Mouse (Mus musculus) stomach, postnatal 0 days (tissue): ENCODE data around the gene Rtn2.

Source experiments
- CTCF ChIP-seq: IDR thresholded peaks from 2 replicates; pipeline ENCODE4 v1.5.1; 2016; ENCODE audit warnings: antibody characterized with exemption, low read depth, mild to moderate bottlenecking, moderate library complexity
- EP300 ChIP-seq: optimal IDR thresholded peaks from 2 replicates; pipeline ENCODE3; 2016; ENCODE audit warnings: antibody characterized with exemption

DNA sequence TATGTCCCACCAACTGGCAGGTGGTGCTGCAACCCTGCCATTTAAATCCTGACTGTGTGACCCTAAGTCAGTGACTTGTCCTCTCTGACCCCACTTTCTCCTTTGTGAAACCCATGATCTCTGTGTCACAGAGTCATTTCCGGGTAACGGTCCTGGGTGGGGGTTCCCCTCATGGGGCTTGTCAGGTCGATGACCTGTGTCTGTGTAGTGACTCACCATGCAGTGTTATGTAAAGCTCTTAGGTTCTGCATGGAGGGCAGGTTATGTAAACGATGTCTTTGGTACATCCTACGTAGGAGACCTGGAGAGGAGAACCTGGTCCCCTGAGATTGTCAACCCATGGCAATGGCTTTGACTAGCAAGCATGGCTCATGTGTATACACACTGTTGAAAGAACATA lies 39.0 kb downstream of the Rtn2 start:
- TF ChIP-seq CTCF, result no peak
- no peak for TF ChIP-seq EP300
